Mouse (Mus musculus): ENCODE data around the gene Vegfb.

Vegfb gene

DNA sequence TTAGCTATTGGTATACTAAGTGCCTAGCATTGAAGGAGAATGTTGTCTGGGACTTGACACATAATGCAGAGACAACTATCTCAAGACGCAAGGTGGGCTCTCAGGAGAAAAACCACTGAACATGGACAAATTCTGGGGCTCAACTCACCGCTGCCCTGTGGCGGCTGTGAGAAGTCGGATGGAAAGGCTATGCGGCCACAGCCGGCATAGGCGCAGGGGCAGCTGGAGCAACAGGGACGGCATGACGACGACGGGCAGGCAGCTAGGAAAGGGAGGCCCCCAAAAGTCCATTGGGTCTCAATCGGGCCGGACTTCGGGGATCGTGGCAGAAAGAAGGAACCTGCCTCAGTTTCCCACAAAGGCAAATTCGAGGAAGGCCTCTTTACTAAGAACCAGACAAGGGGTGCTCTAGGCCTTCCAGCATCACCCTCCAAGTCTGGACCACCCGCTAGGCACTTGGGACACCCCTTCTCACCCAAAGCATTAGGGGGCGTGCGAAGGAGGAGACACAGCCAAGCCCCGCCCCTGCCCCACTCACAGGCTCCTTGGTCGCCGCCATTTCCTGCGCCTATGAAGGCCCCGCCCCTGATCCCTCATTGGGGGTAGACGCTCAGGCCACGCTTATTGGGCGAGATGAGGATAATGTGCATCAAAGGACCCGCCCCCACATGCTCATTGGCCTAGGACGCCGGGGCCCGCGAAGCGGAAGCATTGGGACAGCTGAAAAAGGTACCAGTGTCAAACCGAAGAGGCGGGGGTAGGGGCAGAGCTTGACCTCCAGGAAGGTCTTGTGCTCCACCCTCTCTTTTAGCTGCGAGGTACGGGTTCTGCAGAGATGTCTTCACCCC, 4.8 kb upstream of the Vegfb start, which contains the start of gene Dnajc4:
Dnajc4 (minus strand) TSS at position 562 of the 848 bp plus-strand sequence.
- WGBS: 1% methylated on average over 37 of the region's 37 CpGs

DNA sequence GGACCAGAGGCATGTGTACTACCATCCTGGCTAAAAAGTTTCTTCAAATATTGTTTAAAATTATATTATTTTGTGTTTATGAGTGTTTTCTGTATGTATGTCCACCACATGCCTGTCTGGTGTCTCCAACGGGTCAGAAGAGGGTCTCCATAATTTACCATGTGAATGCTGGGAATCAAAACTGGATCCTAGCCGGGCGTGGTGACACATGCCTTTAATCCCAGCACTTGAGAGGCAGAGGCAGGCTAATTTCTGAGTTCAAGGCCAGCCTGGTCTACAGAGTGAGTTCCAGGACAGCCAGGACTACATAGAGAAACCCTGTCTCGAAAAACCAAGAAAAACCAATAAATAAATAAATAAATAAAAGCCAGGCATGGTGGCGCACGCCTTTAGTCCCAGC, 3.7 kb upstream of the Vegfb start:
- 93% methylated on average over 6 of the region's 6 CpGs for WGBS

- 91% methylated on average over 6 of the region's 6 CpGs for WGBS
These were observed 3.3 kb upstream of the Vegfb start for GRCm38 (mm10) chr19:6990712-6991111.

DNA sequence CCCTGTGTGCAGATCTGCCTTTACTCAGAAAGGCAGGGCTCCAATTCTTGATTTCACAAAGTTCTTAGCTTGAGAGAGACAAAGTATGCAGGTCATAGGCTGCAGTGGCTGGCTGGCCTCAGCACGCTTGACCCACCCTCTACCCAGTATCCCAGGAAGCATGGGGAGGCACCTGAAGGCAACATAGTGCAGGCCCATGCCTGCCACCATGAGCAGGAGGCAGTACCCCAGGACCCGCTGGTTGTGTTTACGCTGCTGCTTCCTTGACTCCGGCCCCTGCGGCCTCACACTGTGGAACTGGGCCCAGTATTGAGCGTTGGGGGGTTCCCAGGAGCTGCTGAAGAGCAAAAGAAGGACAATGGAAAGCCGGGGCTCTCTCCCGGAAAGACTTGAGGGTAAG, 1.8 kb upstream of the Vegfb start:
- WGBS: 86% methylated on average over 8 of the region's 8 CpGs

DNA sequence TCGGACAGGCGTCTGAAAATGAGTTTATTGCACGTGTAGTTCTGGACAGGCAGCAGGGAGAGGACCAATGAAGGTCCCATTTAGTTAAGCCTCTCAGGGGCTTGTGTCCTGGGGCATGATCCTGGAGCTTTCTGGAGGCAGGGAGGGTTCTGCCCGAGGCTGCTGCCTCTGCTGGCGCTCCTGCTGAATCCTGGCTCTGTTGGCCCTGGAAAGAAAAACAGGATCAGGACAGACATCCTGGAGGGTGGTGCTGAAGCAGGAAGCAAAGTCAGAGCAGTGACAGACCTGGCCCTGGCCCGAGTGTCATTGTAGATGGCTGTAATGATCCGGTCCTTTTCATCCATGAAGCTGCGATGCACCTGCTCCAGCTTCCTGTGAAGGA, 444 bp upstream of the Vegfb start:
- WGBS: 2% methylated on average over 8 of the region's 8 CpGs

GRCm38 (mm10) chr19:6985951-6986708, 1.3 kb downstream of the Vegfb start:
- 75% methylated on average over 10 of the region's 10 CpGs for WGBS

- WGBS: 91% methylated on average over 19 of the region's 19 CpGs
These were observed 2.2 kb downstream of the Vegfb start for GRCm38 (mm10) chr19:6985300-6985699.

DNA sequence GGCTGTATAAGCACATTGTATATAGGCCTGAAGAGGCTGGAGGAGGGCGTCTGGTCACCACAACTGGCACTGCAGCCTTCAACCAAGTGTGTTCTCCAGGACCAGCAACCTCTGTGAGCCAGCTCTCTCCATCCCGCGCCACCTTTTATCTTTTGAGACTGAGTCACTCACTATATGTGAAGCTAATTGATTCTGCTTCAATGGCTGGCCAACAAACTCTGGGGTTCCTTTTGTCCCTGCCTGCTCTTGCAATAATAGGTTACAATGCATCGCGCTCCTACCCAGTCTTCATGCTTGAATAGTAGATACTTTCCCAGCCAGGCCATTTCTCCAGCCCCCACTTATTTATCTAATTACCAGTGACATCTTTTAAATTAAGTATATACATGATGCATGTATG, 3.8 kb downstream of the Vegfb start:
- 64% methylated on average over 5 of the region's 5 CpGs for WGBS

DNA sequence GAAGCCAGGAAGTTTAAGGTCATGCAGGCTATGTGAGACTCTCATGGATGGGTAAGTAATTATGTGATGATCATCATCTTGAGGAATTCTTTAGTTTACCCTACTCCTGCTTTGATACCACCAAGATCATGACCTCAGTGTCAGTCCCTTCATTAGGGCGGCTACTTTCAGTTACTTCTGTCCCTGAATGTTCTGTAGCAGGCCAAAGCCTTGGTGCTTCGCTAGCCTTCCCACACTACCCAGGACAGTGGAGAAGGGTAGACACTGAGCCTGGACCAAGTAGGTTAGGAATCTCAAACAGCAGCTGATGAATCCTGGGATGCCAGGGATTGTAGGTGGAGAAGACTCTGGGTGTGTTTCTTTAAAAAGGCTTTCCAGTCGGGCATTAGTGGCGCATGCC, 6.0 kb downstream of the Vegfb start:
- 81% methylated on average over 4 of the region's 4 CpGs for WGBS

DNA sequence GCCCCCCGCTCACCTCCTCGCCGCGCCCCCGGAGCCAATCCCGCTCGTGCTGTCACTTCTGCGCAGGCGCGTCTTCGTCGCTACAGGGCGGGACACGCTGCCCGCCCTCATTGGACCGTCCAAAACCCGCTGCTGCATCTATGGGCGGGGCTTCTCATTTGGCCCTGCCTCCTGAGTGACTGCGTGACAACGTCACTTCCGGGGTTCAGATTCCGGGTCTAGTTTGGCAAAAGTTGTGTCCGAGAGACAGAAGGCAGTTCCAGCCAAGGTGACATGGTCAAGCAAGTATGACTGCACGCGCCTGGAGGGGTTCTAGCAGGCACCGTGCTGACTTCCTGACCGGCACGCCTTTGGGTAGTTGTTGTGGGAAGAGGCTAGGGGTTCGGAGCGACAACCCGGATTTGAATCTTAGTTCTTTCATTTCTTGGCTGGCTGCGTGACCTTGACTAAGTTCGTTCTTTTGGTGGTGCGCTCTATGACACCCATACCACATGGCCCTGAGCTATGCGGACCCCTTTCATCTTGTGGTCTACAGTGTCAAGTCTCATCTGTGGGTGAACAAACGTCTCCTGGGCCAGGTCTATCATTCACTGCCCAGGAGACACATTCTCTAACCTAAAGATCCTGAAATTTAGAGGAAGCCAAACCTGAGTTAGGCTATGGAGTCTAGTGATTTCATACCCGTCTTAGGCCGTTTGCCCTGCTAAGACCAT, 6.9 kb downstream of the Vegfb start, which contains the start of gene Fkbp2:
Fkbp2 (minus strand) TSS at position 121 of the 713 bp plus-strand sequence.
- 2% methylated on average over 38 of the region's 38 CpGs for WGBS

GRCm38 (mm10) chr19:6979486-6980380, 7.7 kb downstream of the Vegfb start:
- under 1% methylated on average over 59 of the region's 59 CpGs for WGBS

GRCm38 (mm10) chr19:6979001-6979479, 8.4 kb downstream of the Vegfb start:
- WGBS: 8% methylated on average over 11 of the region's 11 CpGs

- WGBS: 31% methylated on average over 3 of the region's 3 CpGs
These were observed 8.8 kb downstream of the Vegfb start for GRCm38 (mm10) chr19:6978639-6978974.

GRCm38 (mm10) chr19:6977759-6978638, 9.5 kb downstream of the Vegfb start:
- 60% methylated on average over 13 of the region's 13 CpGs for WGBS

DNA sequence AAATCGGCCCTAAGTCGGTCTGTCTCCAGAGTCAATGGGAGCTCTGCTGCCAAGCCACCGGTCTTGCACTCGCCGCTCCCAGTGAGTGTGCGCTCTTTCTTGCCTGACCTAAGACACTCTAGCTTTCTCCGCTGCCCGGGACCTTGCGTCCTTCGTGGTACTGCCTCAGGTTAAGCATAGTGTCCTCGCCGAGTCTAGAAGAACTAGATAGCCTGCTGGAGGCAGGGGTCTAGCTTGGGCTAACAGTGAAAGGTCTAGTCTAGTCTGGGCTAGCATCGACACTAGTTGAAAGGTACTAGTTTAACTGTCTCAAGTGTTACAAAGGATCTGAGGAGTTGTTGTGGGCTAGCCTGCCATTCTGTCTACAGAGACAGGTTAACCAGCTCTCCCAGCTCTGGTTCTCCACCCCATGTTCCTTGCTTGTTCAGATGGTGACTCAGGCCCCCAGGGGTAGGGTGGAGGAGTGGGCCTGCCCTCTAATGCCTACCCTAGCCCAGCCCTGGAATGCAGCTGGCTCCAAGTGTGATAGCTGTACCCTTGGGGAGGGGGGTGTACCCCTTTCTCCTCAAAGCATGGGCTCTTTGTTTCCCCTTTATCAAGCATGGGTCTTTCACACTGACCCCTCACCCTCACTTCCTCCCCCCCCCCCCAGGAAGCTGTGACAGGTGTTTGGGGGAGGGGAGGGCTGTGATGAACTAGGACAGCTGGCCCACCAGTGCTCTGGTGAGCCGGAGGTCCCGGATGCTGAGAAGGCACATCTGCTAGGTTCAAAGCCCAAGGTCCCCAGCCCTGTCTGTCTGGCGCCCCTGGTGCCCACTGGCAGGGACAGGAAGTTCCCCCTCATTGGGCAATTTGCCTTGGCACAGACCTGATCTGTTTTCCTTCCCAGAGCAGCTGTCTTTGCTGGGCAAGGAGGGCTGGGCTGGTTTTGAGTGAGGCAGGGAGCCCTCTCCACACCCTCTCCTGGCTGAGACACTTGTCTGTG, 11.6 kb downstream of the Vegfb start, which contains the start of gene Plcb3:
Plcb3 (minus strand) TSS at position 934 of the 985 bp plus-strand sequence.
- whole genome bisulfite sequencing: 3% methylated on average over 16 of the region's 16 CpGs

DNA sequence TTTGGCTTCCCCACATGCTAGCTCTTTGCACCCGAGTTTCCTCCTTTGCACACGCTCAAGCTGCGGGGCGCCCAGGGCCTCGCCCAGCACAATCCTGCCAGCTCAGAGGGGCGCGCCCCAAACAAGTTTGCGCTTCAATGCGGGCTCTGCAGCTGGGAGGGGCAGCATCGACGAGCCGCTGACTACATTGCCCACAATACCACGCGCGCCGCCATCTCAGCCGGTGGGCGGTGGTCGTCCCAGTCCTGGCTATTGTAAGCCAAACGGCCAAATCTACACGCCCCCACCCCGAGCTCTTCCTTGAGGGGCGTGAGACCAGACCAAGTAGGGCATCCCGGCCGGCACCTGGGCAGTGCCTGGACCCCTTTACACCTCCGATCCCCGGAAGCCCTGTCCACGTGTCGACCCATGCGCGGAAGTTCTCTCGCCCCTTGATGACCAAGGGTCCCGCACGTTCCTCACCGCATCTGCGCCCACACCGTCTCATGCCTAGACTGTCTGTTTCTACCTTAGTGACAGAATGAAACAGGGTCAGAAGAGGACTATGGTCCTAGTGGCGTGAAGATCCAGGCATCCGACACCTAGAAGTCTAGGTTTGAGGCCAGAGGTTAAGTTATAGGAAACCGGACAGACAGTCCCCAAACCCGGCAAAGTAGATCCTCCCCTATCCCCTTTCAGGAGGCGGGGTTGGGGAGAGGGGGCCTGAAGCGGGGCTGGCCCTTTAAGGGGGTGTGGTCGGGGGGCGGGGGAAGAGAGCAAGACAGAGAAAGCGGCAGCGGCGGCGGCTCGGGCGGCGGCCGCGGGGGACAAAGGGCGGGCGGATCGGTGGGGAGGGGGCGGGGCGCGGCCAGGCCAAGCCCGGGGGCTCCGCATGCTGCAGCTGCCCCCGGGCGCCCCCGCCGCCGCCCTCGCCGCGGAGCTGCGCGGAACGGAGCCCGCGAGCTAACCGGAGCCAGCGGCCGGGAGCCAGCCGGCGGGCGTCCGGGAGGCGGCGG, 12.9 kb downstream of the Vegfb start, which contains the start of gene Ppp1r14b:
Ppp1r14b (plus strand) TSS at position 758 of the 995 bp plus-strand sequence.
- 1% methylated on average over 73 of the region's 84 CpGs for WGBS

DNA sequence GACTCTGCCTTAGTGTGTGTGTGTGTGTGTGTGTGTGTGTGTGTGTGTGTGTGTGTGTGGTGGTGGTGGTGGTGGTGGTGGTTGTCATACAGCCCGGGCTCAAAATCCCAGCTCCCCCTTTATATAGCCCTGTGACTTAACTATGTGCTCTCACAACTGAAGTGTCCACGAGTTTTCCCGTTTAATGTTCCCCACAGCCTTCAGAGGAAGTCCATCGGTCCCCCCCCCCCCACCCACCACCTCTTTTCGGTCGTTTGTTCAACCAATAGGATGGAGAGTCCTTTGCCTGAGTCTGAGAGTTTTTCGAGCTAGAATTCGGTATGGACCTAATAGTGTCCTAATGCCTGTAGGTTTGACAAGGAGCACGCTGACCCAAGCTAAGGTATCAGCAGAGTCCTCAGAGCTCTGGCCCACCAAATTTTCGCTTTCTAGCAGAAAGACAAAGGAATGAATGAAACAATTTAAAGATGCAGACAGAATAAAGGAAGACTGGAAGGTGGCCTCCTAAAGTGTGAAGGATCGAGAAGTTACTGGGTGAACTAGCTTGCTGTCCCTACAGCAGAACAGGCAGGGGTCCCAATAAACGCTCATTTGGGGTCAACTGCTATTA, 13.8 kb downstream of the Vegfb start:
- WGBS: 33% methylated on average over 12 of the region's 12 CpGs

All from cerebral cortex, adult 2 months (tissue).